Mouse (Mus musculus): Measurements from ENCODE around the gene Ccdc96. TPM values are rescaled to one million over a fixed set of nuclear protein-coding genes. Genes with fewer than 3 reads are reported as not detected.

Gene Ccdc96
- not detected for polyA plus RNA-seq (2015; fragmentation: Illumina TruSeq; extraction: RNeasy Lipid Tissue Mini Kit (QIAGEN cat#74804); ENCODE audit: insufficient read depth, low read depth, low replicate concordance)

DNA sequence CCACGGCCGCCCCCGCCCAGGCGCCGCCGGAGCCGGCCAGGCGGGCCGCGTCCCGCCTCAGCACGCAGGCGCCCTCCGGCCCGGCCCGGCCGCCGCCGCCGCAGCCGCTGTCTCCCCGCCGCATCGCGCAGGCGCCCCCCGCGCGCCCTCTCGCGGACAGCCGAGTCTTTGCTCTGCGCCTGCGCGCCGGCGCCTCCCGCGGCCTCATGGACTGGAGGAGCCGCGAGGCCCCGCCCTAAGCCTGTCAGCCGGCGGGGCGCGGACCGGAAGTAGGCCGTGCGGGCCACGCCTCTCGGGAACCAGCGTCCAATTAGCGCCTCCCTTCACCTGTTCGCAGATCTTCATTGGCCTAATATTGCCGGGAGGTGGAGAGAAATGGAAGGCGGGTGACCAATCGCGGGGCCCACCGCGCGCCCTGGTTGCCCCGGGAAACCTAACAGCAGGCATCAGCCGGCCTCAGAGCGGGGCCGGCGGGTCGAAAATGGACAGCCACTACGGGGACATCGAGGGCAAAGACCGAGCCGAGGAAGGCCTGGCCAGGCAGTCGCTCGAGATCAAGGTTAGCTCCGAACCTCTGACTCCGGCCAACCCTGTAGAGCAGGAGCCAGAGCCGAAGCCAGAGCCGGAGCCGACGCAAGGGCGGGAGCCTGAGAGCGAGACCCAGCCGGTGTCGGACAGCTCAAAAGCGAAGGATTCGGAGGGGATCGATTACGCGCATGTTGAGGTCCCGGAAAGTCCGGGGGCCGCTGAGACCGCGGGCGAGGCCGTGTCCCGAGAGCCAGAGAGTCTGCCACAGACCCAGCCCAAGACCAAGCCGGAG is at the start of gene Ccdc96, which contains the start of gene Tada2b:
TSS of gene Ccdc96 (plus strand) at position 418 of the 820 bp plus-strand sequence.
TSS of gene Tada2b (minus strand) at position 115 of the 820 bp plus-strand sequence.

DNA sequence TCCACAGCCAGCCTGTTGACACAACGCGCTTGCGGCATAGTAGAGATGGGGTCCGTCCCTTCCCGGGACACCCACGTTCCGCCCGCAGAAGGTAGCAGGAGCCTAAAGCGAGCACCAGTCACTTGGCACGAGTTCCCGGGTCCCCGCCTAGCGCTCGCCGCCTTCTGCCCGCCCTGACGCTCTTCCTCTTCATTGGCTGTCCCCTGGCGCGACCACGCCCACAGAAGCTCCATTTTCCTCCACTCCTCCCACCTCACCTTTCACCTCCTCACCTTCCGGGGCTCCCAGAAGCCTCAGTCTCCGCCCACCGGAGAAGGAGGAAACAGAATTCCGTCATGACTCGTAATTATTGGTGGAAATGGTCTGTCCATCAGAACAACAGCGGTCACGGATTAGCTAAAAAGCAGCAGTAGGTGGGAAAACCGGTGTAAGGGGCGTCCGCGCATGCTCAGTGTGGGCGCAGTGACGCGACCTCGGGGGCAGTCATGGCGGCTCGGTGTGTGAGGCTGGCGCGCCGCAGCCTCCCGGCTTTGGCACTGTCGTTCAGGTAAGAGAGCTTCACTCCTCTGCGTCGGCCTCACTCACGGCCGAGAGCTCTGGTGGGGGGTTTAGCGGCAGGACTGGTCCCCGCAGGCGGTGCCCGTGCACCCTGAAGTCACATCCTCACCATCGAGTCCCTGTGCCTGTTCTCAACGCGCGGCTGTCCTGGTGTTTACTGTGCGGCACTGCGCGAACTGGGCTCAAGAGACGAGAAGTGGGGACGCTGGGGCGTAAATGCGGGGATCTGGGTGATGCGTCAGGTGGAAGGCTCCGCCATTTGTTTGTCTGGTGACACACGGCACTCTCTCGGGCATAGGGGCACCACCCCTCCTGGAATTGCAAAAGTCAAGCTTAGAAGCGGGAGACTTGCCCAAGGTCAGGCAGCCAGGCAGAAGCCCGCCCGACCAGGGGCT is 19.4 kb upstream of the Ccdc96 start, which contains the start of gene Grpel1:
TSS of gene Grpel1 (plus strand) at position 290 of the 953 bp plus-strand sequence.

Other genes with a start within 250 kb of the Ccdc96 start
- 0.59 TPM for gene Sorcs2, start 86.4 kb upstream of the Ccdc96 start, polyA plus RNA-seq (2015; fragmentation: Illumina TruSeq; extraction: RNeasy Lipid Tissue Mini Kit (QIAGEN cat#74804); ENCODE audit: insufficient read depth, low read depth, low replicate concordance)
- 4.2 TPM for gene Grpel1, start 19.6 kb upstream of the Ccdc96 start, polyA plus RNA-seq (2015; fragmentation: Illumina TruSeq; extraction: RNeasy Lipid Tissue Mini Kit (QIAGEN cat#74804); ENCODE audit: insufficient read depth, low read depth, low replicate concordance)
- 4.3 TPM for gene Tada2b, start 303 bp upstream of the Ccdc96 start, polyA plus RNA-seq (2015; fragmentation: Illumina TruSeq; extraction: RNeasy Lipid Tissue Mini Kit (QIAGEN cat#74804); ENCODE audit: insufficient read depth, low read depth, low replicate concordance)
- 5.2 TPM for gene Tbc1d14, start 108.7 kb downstream of the Ccdc96 start, polyA plus RNA-seq (2015; fragmentation: Illumina TruSeq; extraction: RNeasy Lipid Tissue Mini Kit (QIAGEN cat#74804); ENCODE audit: insufficient read depth, low read depth, low replicate concordance)
- 8.2 TPM for gene D5Ertd579e, start 211.4 kb downstream of the Ccdc96 start, polyA plus RNA-seq (2015; fragmentation: Illumina TruSeq; extraction: RNeasy Lipid Tissue Mini Kit (QIAGEN cat#74804); ENCODE audit: insufficient read depth, low read depth, low replicate concordance)

Data from pancreas, adult 10 weeks (tissue).